Mouse (Mus musculus) stomach, embryonic 14.5 days (tissue): ENCODE data around the gene Pdcd2l. TPM values are rescaled to one million over a fixed set of nuclear protein-coding genes. Genes with fewer than 3 reads are reported as not detected.

ENCODE experiments used
- ATAC-seq: fragments of 200-750 bp; cut with Nextera tagmentation; 2 replicates; pipeline ENCODE4 v1.8.0; 2017; ENCODE audit warnings: low read depth, moderate TSS enrichment; ENCODE audit not compliant: insufficient number of reproducible peaks, insufficient read depth, low FRiP score
- H3K27ac ChIP-seq: fragments of 300-500 bp; sonication (generic); 2 replicates; pipeline ENCODE4 v1.5.1; 2014; ENCODE audit warnings: mild to moderate bottlenecking, low read length, moderate library complexity, mixed read lengths
- H3K27me3 ChIP-seq: fragments of 300-500 bp; sonication (generic); 2 replicates; pipeline ENCODE4 v1.6.1; 2014; ENCODE audit warnings: low read length, control low read depth, mixed read lengths; ENCODE audit not compliant: control insufficient read depth, insufficient read depth
- H3K36me3 ChIP-seq: fragments of 300-500 bp; sonication (generic); 2 replicates; pipeline ENCODE4 v1.6.1; 2014; ENCODE audit warnings: mild to moderate bottlenecking, control low read depth, low read length, moderate library complexity, mixed read lengths; ENCODE audit not compliant: control insufficient read depth, insufficient read depth
- H3K4me1 ChIP-seq: fragments of 300-500 bp; sonication (generic); 2 replicates; pipeline ENCODE4 v1.6.1; 2014; ENCODE audit warnings: low read length, control low read depth, mixed read lengths; ENCODE audit not compliant: control insufficient read depth, insufficient read depth
- H3K4me2 ChIP-seq: fragments of 300-500 bp; sonication (generic); replicated peaks from 2 replicates; pipeline ENCODE4 v1.6.1; 2014; ENCODE audit warnings: low read depth, low read length, control low read depth
- H3K4me3 ChIP-seq: fragments of 300-500 bp; sonication (generic); 2 replicates; pipeline ENCODE4 v1.5.1; 2014; ENCODE audit warnings: low read depth, low read length, control low read depth
- H3K9ac ChIP-seq: fragments of 300-500 bp; sonication (generic); replicated peaks from 2 replicates; pipeline ENCODE4 v1.6.1; 2014; ENCODE audit warnings: low read depth, mild to moderate bottlenecking, control low read depth, low read length, moderate library complexity, mixed read lengths
- H3K9me3 ChIP-seq: fragments of 300-500 bp; sonication (generic); 2 replicates; pipeline ENCODE4 v1.6.1; 2016; ENCODE audit warnings: low read depth, low read length, control low read depth; ENCODE audit not compliant: control insufficient read depth
- WGBS: fragments of 180-500 bp; shearing (Covaris S2); extraction: QIAGEN DNeasy Blood & Tissue Kit; methylation state at CpG from one replicate; pipeline ENCODE4 v1.1.7; 2014; 5-methylcytosine and 5-hydroxymethylcytosine counted together
- polyA plus RNA-seq: library from polyadenylated mRNA; unstranded; fragments of >200 nt; fragmentation: Nextera tagmentation; extraction: Ambion mirVana; gene quantifications from 2 replicates; pipeline ENCODE4 v1.2.1, GENCODE M21; 2014

Pdcd2l gene
- polyA plus RNA-seq, 1 experiment from 2014 or later: 64.1 TPM

DNA sequence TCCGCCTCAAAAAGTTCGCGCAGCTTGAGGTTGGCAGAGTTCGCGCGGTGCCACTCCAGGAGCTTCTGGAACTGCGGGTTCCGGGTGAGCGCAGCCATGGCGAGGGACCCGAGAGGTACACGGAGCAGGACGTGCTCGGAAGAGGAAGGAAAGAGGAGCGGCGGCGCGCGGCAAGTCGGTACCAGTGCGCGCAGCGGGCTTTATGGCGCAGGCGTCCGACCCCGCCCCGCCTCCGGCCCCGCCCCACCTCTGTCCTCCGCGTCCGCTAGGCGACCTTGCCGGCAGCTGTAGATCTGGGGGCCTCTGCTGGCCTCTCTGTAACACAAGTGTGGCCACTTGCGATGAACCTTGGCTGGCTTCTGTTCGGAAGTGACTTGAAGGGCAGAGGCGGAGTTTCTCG is 33.7 kb upstream of the Pdcd2l start, which contains the start of gene Gpi1:
Gene Gpi1, minus strand, starts transcription at position 221 of the 400 bp plus-strand sequence.
- H3K27ac ChIP-seq: peak within 1 kb of the TSS; percentile 85
- H3K9me3 ChIP-seq: no peaks in the 10 kb centered on the region
- H3K4me2 ChIP-seq: peak within 1 kb of the TSS; percentile 75
- WGBS: under 1% methylated on average over 35 of the region's 39 CpGs
- peaks cover 25% of the 10 kb centered on the region for H3K36me3 ChIP-seq
- H3K4me1 ChIP-seq: peaks cover 18% of the 10 kb centered on the region; the same call in 1 of the 2 replicates
- peak within 1 kb of the TSS; percentile 72 for H3K9ac ChIP-seq
- peak within 1 kb of the TSS; percentile 80 for H3K4me3 ChIP-seq
- no peaks in the 10 kb centered on the region for H3K27me3 ChIP-seq
- peak; percentile 78 for ATAC-seq

DNA sequence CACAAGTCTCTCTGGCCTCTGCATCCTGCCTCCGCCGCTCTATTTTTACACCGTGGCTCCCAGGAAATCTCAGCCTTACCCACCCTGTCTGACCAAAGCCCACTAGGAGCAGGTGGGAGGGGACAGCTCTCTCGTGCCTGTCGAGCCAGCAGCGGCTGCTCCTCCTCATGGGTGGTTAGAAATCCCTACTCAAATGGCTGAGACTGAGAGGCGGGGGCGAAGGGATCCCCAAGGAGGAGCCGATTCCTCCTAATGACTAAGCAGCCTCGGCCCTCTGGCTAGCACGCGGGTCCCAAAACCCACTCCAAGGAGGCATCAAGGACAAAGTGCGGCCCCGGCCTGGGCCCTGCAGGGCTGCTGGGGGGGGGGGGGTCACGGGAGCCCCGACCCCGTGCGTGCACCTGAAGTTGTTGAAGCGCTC is 33.2 kb upstream of the Pdcd2l start:
- H3K4me2 ChIP-seq: peak overlapping the region; percentile 75
- H3K27me3 ChIP-seq: no peaks in the 10 kb centered on the region
- H3K9me3 ChIP-seq: no peaks in the 10 kb centered on the region
- peak overlapping the region; percentile 72 for H3K9ac ChIP-seq
- peak overlapping the region; percentile 85 for H3K27ac ChIP-seq
- H3K4me1 ChIP-seq: peaks cover 18% of the 10 kb centered on the region; the same call in 1 of the 2 replicates
- ATAC-seq: 0 out of 2 replicates have a peak, but pooled peaks have one; percentile 3
- peak overlapping the region; percentile 80 for H3K4me3 ChIP-seq
- WGBS: 0% methylated on average over 19 of the region's 19 CpGs
- H3K36me3 ChIP-seq: peaks cover 29% of the 10 kb centered on the region

DNA sequence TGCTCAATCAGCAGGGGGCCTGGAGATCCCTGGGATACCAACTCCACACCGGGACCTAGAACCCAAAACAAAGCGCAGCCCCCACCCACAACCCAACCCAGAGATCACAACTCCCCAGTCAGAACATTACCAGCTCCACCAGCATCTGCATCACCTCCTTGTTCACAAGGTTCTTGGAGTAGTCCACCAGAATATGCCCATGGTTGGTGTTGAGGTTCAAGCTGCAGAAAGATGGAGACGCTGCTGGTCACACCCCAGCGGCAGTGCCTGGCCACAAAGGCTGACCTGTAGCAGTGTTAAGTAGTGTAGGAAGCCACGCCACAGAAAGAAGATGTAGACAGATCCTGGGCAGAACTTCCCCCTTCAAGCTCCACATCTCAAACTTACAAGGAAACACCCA is 32.7 kb upstream of the Pdcd2l start:
- no peaks in the 10 kb centered on the region for H3K9me3 ChIP-seq
- 17% methylated on average over 5 of the region's 5 CpGs for WGBS
- H3K27ac ChIP-seq: no peak overlapping the region; the same call in 1 of the 2 replicates
- peak overlapping the region; percentile 75 for H3K4me2 ChIP-seq
- peaks cover 32% of the 10 kb centered on the region for H3K36me3 ChIP-seq
- peak overlapping the region; percentile 72 for H3K9ac ChIP-seq
- H3K27me3 ChIP-seq: no peaks in the 10 kb centered on the region
- no peak for ATAC-seq
- H3K4me3 ChIP-seq: peak overlapping the region; percentile 80
- peaks cover 18% of the 10 kb centered on the region; the same call in 1 of the 2 replicates for H3K4me1 ChIP-seq

DNA sequence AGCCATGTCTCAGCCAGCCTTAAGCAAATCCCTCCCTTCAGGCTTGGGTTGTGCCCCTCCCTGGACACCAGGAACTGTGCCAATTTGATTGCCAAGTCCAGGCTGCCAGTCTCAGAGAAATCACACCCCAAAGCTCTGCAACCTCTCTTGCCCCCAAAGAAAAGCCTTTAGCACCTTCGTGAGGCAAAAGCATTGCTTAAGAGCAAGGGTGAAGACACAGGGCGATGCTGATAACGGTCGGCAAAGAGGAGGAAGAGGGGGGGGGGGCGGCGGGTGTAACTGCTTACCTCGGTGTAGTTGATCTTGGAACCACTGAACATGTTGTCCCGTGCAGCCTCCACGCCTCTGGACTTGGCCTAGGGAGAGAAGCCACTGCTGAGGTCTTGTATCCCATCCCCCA is 32.2 kb upstream of the Pdcd2l start:
- Histone ChIP-seq H3K9me3 (no peaks in the 10 kb centered on the region), H3K27me3 (no peaks in the 10 kb centered on the region), H3K4me3 (peak overlapping the region; percentile 80; the same call in 1 of the 2 replicates), H3K36me3 (peaks cover 37% of the 10 kb centered on the region), H3K9ac (no peak overlapping the region), H3K4me2 (peak overlapping the region; percentile 75), H3K4me1 (peaks cover 18% of the 10 kb centered on the region; the same call in 1 of the 2 replicates), H3K27ac (no peak overlapping the region)
- WGBS: 43% methylated on average over 8 of the region's 9 CpGs
- ATAC-seq: no peak

DNA sequence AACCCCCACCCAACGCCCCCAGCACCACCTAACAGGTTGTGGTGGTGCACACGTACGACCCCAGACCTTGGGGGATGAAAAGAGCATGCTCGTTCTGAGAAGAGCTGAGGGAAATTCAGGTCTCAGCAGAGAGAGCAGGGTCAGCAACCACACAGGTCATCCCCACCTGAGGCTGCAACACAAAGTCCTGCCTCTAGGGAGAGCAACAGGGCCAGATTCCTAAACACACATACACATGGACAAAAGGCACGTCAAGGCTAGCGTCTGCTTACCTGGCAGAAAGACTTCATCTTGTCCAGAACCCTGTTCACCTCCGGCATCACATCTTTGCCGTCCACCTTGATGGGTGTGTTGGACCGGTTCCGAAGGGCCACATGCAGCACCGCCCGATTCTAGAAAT is 30.4 kb upstream of the Pdcd2l start:
- no peak overlapping the region for H3K4me2 ChIP-seq

DNA sequence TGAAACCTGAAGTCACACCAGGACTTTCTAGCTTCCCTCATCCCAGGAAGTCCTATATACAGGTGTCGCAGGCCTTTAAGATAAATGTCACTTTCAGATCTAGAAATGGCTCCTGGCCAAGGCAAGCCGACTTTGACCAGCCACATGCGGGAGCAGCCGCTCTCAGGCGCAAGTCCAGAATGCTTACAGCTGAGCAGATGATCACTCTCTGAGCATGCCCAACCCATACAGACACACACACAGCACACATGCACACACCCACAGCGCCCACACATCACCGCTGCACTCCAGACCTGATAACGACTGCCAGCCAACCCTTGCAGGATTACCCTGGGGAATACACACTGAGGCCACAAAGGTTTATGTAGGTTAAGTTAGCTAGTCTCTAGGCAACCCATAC is 29.6 kb upstream of the Pdcd2l start:
- Histone ChIP-seq H3K4me3 (no peak overlapping the region), H3K9ac (no peak overlapping the region), H3K4me2 (no peak overlapping the region), H3K27ac (no peak overlapping the region), H3K27me3 (no peaks in the 10 kb centered on the region), H3K4me1 (peaks cover 13% of the 10 kb centered on the region; the same call in 1 of the 2 replicates), H3K9me3 (no peaks in the 10 kb centered on the region), H3K36me3 (peaks cover 59% of the 10 kb centered on the region)
- ATAC-seq: no peak
- WGBS: 72% methylated on average over 8 of the region's 8 CpGs

More for the DNA sequence above, 30.4 kb upstream of the Pdcd2l start:
- H3K36me3 ChIP-seq: peaks cover 55% of the 10 kb centered on the region
- no peak overlapping the region for H3K4me3 ChIP-seq
- H3K4me1 ChIP-seq: peaks cover 13% of the 10 kb centered on the region; the same call in 1 of the 2 replicates
- no peaks in the 10 kb centered on the region for H3K27me3 ChIP-seq
- 88% methylated on average over 12 of the region's 12 CpGs for WGBS
- ATAC-seq: no peak
- no peak overlapping the region for H3K27ac ChIP-seq
- no peak overlapping the region for H3K9ac ChIP-seq
- no peaks in the 10 kb centered on the region for H3K9me3 ChIP-seq

DNA sequence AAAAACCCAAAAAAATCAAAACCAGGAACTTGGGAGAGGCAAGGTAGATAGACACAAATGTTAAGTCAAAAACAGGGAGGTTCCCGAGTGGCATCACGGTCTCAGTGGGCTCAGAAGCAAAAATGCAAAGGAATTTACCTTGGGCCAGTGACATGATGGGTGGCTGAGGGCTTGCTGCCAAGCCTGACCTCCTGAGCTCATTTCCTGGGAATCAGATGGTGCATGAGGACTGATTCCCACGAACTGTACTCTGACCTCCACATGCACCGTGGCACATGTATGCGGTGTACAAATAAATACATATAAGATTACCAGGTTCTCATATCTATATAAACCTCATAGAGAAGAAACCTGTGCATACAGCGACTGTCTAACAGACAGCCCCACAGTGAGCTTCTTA is 27.8 kb upstream of the Pdcd2l start:
- ATAC-seq: no peak
- no peaks in the 10 kb centered on the region for H3K27me3 ChIP-seq
- H3K27ac ChIP-seq: no peak overlapping the region
- H3K9ac ChIP-seq: no peak overlapping the region
- WGBS: 89% methylated on average over 6 of the region's 6 CpGs
- no peaks in the 10 kb centered on the region for H3K9me3 ChIP-seq
- H3K4me1 ChIP-seq: peaks cover 12% of the 10 kb centered on the region; the same call in 1 of the 2 replicates
- peaks cover 75% of the 10 kb centered on the region for H3K36me3 ChIP-seq
- H3K4me3 ChIP-seq: no peak overlapping the region
- H3K4me2 ChIP-seq: no peak overlapping the region

DNA sequence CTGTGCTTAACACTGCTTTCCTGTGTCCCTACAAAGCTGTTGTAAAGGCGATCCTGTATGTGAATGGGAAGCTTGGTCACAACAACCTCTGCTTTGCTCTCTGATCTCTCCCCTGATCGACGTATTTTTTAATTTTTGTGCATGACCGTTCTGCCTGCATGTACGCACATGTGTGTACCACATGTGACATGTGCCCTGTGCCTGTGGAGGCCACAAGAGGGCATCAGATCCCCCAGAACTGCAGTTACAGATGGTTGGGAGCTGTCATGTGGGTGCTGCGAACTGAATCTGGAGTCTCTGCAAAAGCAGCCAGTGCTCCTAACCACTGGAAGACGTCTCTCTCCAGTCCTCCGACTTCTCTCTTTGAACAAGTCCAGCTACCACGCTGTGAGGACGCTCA is 25.9 kb upstream of the Pdcd2l start:
- no peak overlapping the region for H3K9ac ChIP-seq
- WGBS: 95% methylated on average over 10 of the region's 10 CpGs
- no peak overlapping the region for H3K4me2 ChIP-seq
- H3K27ac ChIP-seq: no peak overlapping the region
- 0 out of 2 replicates have a peak, but pooled peaks cover 3% of the 10 kb centered on the region for H3K4me1 ChIP-seq
- no peak overlapping the region for H3K4me3 ChIP-seq
- H3K9me3 ChIP-seq: no peaks in the 10 kb centered on the region
- no peaks in the 10 kb centered on the region for H3K27me3 ChIP-seq
- ATAC-seq: no peak
- peaks cover 87% of the 10 kb centered on the region for H3K36me3 ChIP-seq
